ENCODE assay signal across 8 mouse cellular contexts in genomic region chr5:125388358-125389092, GRCm38 (mm10). TPM values are rescaled to one million over a fixed set of nuclear protein-coding genes. Genes with fewer than 3 reads are reported as not detected.
DNase-seq lines count a peak whose midpoint lies in the region; ATAC-seq and TF ChIP-seq lines count a peak whose summit lies in the region.

No protein-coding gene starts in this region.

- DNase-seq in cerebellum, adult 9-10 months, result peak; percentile 57
- DNase-seq in cerebellum, adult 8-10 months, result no peak
- no peak for DNase-seq in forebrain, embryonic 14.5 days (ENCODE audit: low spot score)
- DNase-seq in liver, embryonic 14.5 days (ENCODE audit: low read depth in 3 of 3, low spot score in 3 of 3), result no peak
- no peak for DNase-seq in frontal cortex, postnatal 10 days (ENCODE audit: low spot score in 2 of 2)
- no peak for DNase-seq in gastrocnemius, postnatal 25 days

- no peak for ATAC-seq in forebrain, embryonic 14.5 days
- ATAC-seq in liver, embryonic 14.5 days (ENCODE audit: insufficient read depth), result no peak
- ATAC-seq in inflammation-experienced regulatory T-cells, adult 6 months, result no peak

- H3K9me3 ChIP-seq in forebrain, embryonic 14.5 days (replicated peaks; ENCODE audit: control insufficient read depth, low read length), result no peaks in the 10 kb centered on the region
- H3K9me3 ChIP-seq in liver, embryonic 14.5 days (ENCODE audit: control insufficient read depth, low read length), result no peaks in the 10 kb centered on the region

- no peak for TF ChIP-seq EP300 in liver, embryonic 14.5 days (IDR thresholded peaks at IDR 0.05; ENCODE audit: low read depth)

- peaks cover 25% of the 10 kb centered on the region for H3K79me3 ChIP-seq in C2C12 (ENCODE audit: low read depth)

- no peaks in the 10 kb centered on the region for H3K27me3 ChIP-seq in C2C12 (ENCODE audit: control insufficient read depth, insufficient read depth, insufficient read length)
- no peaks in the 10 kb centered on the region for H3K27me3 ChIP-seq in forebrain, embryonic 14.5 days (replicated peaks; ENCODE audit: control insufficient read depth, insufficient read depth, low read length)
- H3K27me3 ChIP-seq in liver, embryonic 14.5 days (ENCODE audit: control insufficient read depth, insufficient read depth, low read length), result no peaks in the 10 kb centered on the region

- TF ChIP-seq CTCF in C2C12 (IDR thresholded peaks at IDR 0.05; ENCODE audit: control insufficient read depth, insufficient read depth, insufficient read length), result no peak
- TF ChIP-seq CTCF in liver, embryonic 14.5 days (IDR thresholded peaks at IDR 0.05; ENCODE audit: low read depth), result no peak

- peak overlapping the region; percentile 90 for H3K4me3 ChIP-seq in C2C12 (ENCODE audit: insufficient read depth, poor library complexity, severe bottlenecking)
- H3K4me3 ChIP-seq in forebrain, embryonic 14.5 days (ENCODE audit: low read depth, low read length), result peak overlapping the region; percentile 100
- peak overlapping the region; percentile 92 to 95 for H3K4me3 ChIP-seq in liver, embryonic 14.5 days (ENCODE audit: insufficient read depth in 1 of 2, low read depth in 2 of 2, low read length in 2 of 2)

- peak overlapping the region; percentile 98 for H3K9ac ChIP-seq in forebrain, embryonic 14.5 days (ENCODE audit: low read length)
- H3K9ac ChIP-seq in liver, embryonic 14.5 days (replicated peaks), result peak overlapping the region; percentile 98

- H3K4me2 ChIP-seq in forebrain, embryonic 14.5 days (ENCODE audit: low read length), result peak overlapping the region; percentile 99
- H3K4me2 ChIP-seq in liver, embryonic 14.5 days (ENCODE audit: low read depth), result peak overlapping the region; percentile 91

- peaks cover 17% of the 10 kb centered on the region for H3K4me1 ChIP-seq in forebrain, embryonic 14.5 days (ENCODE audit: control insufficient read depth, insufficient read depth, low read length)
- peaks cover 9 to 24% of the 10 kb centered on the region in 2 experiments for H3K4me1 ChIP-seq in liver, embryonic 14.5 days (replicated peaks; ENCODE audit: control insufficient read depth in 2 of 2, insufficient read depth in 2 of 2, low read length in 1 of 2)

- peaks cover 53% of the 10 kb centered on the region for H3K79me2 ChIP-seq in C2C12 (ENCODE audit: control insufficient read depth, insufficient read depth)

- peaks cover 29% of the 10 kb centered on the region for H3K36me3 ChIP-seq in C2C12 (ENCODE audit: control insufficient read depth, insufficient read depth)
- H3K36me3 ChIP-seq in forebrain, embryonic 14.5 days (ENCODE audit: control insufficient read depth, insufficient read depth, low read length), result peaks cover 29% of the 10 kb centered on the region
- H3K36me3 ChIP-seq in liver, embryonic 14.5 days (replicated peaks; ENCODE audit: control insufficient read depth, insufficient read depth, low read depth), result peaks cover 24% of the 10 kb centered on the region

- WGBS in forebrain, embryonic 14.5 days, result 26% methylated on average over 13 of the region's 13 CpGs
- WGBS in liver, embryonic 14.5 days (ENCODE audit: insufficient replicate concordance), result 16% methylated on average over 13 of the region's 13 CpGs

- H3ac ChIP-seq in C2C12 (ENCODE audit: control insufficient read depth, insufficient read length, low read depth), result peak overlapping the region; percentile 84

- H3K27ac ChIP-seq in forebrain, embryonic 14.5 days (ENCODE audit: low read depth, low read length), result peak overlapping the region; percentile 97; the same call in 1 of the 2 replicates
- H3K27ac ChIP-seq in liver, embryonic 14.5 days, result peak overlapping the region; percentile 89

TF ChIP-seq in C2C12, 6 proteins besides CTCF, POLR2A, EP300 and RAD21:
- TF ChIP-seq CEBPB (IDR thresholded peaks at IDR 0.05; ENCODE audit: low read depth), result no peak
- TF ChIP-seq FOSL1 (IDR thresholded peaks at IDR 0.05; ENCODE audit: insufficient read depth, low read length, poor library complexity, severe bottlenecking), result no peak
- no peak for TF ChIP-seq MYOG (IDR thresholded peaks at IDR 0.05; ENCODE audit: control insufficient read depth, extremely low read depth, insufficient read length)
- no peak for TF ChIP-seq MYOD1 (IDR thresholded peaks at IDR 0.05; ENCODE audit: control insufficient read depth, insufficient read length, low read depth)
- no peak for TF ChIP-seq MAX (IDR thresholded peaks at IDR 0.05)
- no peak for TF ChIP-seq USF1 (IDR thresholded peaks at IDR 0.05; ENCODE audit: low read depth)

RNA-seq across cellular contexts. Expression of gene Gm10382, which starts 0.6 kb away (rescaled TPM):
- polyA plus RNA-seq in C2C12 (2012; fragmentation: generic; extraction: Trizol), result 2.2 TPM
- polyA plus RNA-seq in forebrain, embryonic 14.5 days (2014; fragmentation: Nextera tagmentation; extraction: Ambion mirVana), result 0.33 TPM in 1 of 2 replicates, not detected in the other
- 0.05 and 0.10 TPM in 2 replicates for polyA plus RNA-seq in liver, embryonic 14.5 days (2012; rRNA removed)
- not detected in 2 replicates for polyA plus RNA-seq in liver, embryonic 14.5 days (2014; fragmentation: Nextera tagmentation; extraction: Ambion mirVana)
- not detected for total RNA-seq in gastrocnemius, postnatal 25 days (2021)
- 1 to 10 TPM in 2 of 3 experiments, under 1 TPM in 1; 0.65 to 1.1 (median 1.0) TPM for polyA plus RNA-seq in inflammation-experienced regulatory T-cells, adult 6 months (2017; shearing (Covaris generic))

RNA-seq across cellular contexts. Expression of gene Ubc, which starts 1.5 kb away (rescaled TPM):
- 918 TPM for polyA plus RNA-seq in C2C12 (2012; fragmentation: generic; extraction: Trizol)
- 981 and 1,199 TPM in 2 replicates for polyA plus RNA-seq in forebrain, embryonic 14.5 days (2014; fragmentation: Nextera tagmentation; extraction: Ambion mirVana)
- polyA plus RNA-seq in liver, embryonic 14.5 days (2012; rRNA removed), result 155 and 221 TPM in 2 replicates
- polyA plus RNA-seq in liver, embryonic 14.5 days (2014; fragmentation: Nextera tagmentation; extraction: Ambion mirVana), result 313 and 374 TPM in 2 replicates
- total RNA-seq in gastrocnemius, postnatal 25 days (2021), result 1,000 to 10,000 TPM in 1 of 2 experiments, 100 to 1,000 TPM in 1; 606 to 1,413 TPM
- polyA plus RNA-seq in inflammation-experienced regulatory T-cells, adult 6 months (2017; shearing (Covaris generic)), result 1,000 to 10,000 TPM in 2 of 3 experiments, 100 to 1,000 TPM in 1; 741 to 1,375 (median 1,290) TPM

RNA-seq across cellular contexts. Expression of gene Dhx37, which starts 45.4 kb away (rescaled TPM):
- 25.2 TPM for polyA plus RNA-seq in C2C12 (2012; fragmentation: generic; extraction: Trizol)
- 4.7 and 7.0 TPM in 2 replicates for polyA plus RNA-seq in forebrain, embryonic 14.5 days (2014; fragmentation: Nextera tagmentation; extraction: Ambion mirVana)
- 5.5 and 8.1 TPM in 2 replicates for polyA plus RNA-seq in liver, embryonic 14.5 days (2012; rRNA removed)
- polyA plus RNA-seq in liver, embryonic 14.5 days (2014; fragmentation: Nextera tagmentation; extraction: Ambion mirVana), result 2.0 and 2.2 TPM in 2 replicates
- 1 to 10 TPM; 3.6 to 3.8 TPM for total RNA-seq in gastrocnemius, postnatal 25 days (2021)
- polyA plus RNA-seq in inflammation-experienced regulatory T-cells, adult 6 months (2017; shearing (Covaris generic)), result 10 to 100 TPM in 1 of 3 experiments, 1 to 10 TPM in 2; 6.9 to 10.2 (median 9.2) TPM

RNA-seq across cellular contexts. Expression of gene Scarb1, which starts 47.6 kb away (rescaled TPM):
- 31.4 TPM for polyA plus RNA-seq in C2C12 (2012; fragmentation: generic; extraction: Trizol)
- 17.6 and 21.7 TPM in 2 replicates for polyA plus RNA-seq in forebrain, embryonic 14.5 days (2014; fragmentation: Nextera tagmentation; extraction: Ambion mirVana)
- polyA plus RNA-seq in liver, embryonic 14.5 days (2012; rRNA removed), result 50.1 and 54.1 TPM in 2 replicates
- 41.6 and 50.6 TPM in 2 replicates for polyA plus RNA-seq in liver, embryonic 14.5 days (2014; fragmentation: Nextera tagmentation; extraction: Ambion mirVana)
- total RNA-seq in gastrocnemius, postnatal 25 days (2021), result 10 to 100 TPM; 11.7 to 25.2 TPM
- polyA plus RNA-seq in inflammation-experienced regulatory T-cells, adult 6 months (2017; shearing (Covaris generic)), result 10 to 100 TPM in 1 of 3 experiments, 1 to 10 TPM in 2; 3.7 to 11.8 (median 6.6) TPM

RNA-seq across cellular contexts. Expression of gene Bri3bp, which starts 52.8 kb away (rescaled TPM):
- 29.4 TPM for polyA plus RNA-seq in C2C12 (2012; fragmentation: generic; extraction: Trizol)
- polyA plus RNA-seq in forebrain, embryonic 14.5 days (2014; fragmentation: Nextera tagmentation; extraction: Ambion mirVana), result 26.0 and 29.1 TPM in 2 replicates
- polyA plus RNA-seq in liver, embryonic 14.5 days (2012; rRNA removed), result 3.7 and 4.9 TPM in 2 replicates
- 16.4 and 21.1 TPM in 2 replicates for polyA plus RNA-seq in liver, embryonic 14.5 days (2014; fragmentation: Nextera tagmentation; extraction: Ambion mirVana)
- total RNA-seq in gastrocnemius, postnatal 25 days (2021), result 1 to 10 TPM; 3.5 to 4.7 TPM
- 10 to 100 TPM in 1 of 3 experiments, 1 to 10 TPM in 2; 5.6 to 12.9 (median 8.3) TPM for polyA plus RNA-seq in inflammation-experienced regulatory T-cells, adult 6 months (2017; shearing (Covaris generic))
